Mouse (Mus musculus) right cerebral cortex, postnatal 36 days (tissue): ENCODE measurements around the gene Rcbtb2.

ENCODE experiments used
- DNase-seq, 2 experiments: peaks; one replicate each; pipeline ENCODE4 v3.0.0; 2022; ENCODE audit warnings: low spot score in 2 of 2, mixed read lengths in 1 of 2

Rcbtb2 gene

GRCm38 (mm10) chr14:73146721-73147120 lies 23.9 kb downstream of the Rcbtb2 start:
- DNase-seq, result no peak

- DNase-seq, result no peak
Measured at GRCm38 (mm10) chr14:73148125-73148524, 25.3 kb downstream of the Rcbtb2 start.

- no peak for DNase-seq
Measured at GRCm38 (mm10) chr14:73161303-73161702, 38.5 kb downstream of the Rcbtb2 start.

- DNase-seq, result no peak
Measured at GRCm38 (mm10) chr14:73162192-73162800, 39.5 kb downstream of the Rcbtb2 start.

- DNase-seq, result no peak
Measured at GRCm38 (mm10) chr14:73163363-73163998, 40.6 kb downstream of the Rcbtb2 start.

- DNase-seq, result no peak
Measured at GRCm38 (mm10) chr14:73165136-73165535, 42.3 kb downstream of the Rcbtb2 start.

DNA sequence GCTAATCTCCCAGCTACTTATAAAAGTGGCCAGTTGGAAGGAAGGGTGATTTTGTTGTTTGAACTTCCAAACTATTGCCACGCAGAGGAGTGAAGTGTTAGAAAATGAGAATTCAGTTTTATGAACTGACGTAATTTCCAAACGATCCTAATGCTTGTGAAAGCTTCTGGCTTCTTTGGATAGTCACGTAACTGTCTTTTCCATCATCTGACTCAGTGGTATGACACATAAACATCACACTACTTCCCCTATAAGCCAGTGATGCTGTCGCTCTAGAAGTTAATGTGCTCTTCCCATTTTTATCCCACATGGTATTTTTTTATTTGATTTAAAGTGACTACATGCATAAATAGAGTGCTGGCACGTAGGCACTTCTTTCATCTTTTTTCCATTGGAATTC lies 45.8 kb downstream of the Rcbtb2 start:
- no peak for DNase-seq

DNA sequence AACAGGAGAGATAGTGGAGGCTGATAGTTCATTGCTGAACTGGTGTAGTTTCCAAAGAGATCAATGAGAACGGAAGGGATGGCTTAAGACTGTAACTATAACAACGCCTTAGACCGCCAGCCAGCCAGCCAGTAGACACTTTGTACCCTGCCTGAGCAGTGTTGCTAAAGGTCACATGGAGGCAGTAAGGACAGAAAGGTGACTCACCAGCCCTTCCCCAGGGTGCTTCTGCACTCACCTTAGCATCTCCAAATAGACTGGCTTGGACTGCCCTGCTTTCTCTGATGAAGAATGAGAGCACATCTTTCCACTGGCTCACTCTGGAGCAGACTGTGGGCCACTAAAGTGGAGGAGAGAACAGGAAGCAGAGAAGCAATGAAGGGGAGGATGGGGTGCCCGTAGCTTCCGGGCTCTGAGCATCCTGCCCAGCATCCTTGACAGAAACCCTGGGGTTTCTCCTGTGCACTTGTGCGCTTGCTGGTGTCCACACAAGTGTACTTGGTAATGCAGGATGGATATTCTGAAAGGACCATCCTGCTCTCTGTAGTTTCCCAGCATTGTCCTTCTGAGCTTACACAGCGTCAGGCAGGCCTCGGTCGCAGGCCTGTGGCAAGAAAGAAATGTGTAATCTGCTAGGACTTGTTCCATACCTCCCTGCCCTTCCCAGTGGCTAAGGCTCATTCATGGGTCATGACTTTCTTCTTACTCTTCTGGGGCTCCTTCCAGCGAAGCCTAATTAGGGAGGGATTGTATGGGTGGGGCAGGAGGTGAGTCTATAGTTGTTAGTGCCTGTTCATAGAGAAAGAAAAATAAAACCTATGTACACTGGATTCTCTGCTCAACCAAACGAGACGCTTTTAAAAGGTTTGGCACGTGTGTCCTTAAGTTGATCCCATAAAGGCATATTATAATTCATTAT lies 47.3 kb downstream of the Rcbtb2 start:
- no peak for DNase-seq

DNA sequence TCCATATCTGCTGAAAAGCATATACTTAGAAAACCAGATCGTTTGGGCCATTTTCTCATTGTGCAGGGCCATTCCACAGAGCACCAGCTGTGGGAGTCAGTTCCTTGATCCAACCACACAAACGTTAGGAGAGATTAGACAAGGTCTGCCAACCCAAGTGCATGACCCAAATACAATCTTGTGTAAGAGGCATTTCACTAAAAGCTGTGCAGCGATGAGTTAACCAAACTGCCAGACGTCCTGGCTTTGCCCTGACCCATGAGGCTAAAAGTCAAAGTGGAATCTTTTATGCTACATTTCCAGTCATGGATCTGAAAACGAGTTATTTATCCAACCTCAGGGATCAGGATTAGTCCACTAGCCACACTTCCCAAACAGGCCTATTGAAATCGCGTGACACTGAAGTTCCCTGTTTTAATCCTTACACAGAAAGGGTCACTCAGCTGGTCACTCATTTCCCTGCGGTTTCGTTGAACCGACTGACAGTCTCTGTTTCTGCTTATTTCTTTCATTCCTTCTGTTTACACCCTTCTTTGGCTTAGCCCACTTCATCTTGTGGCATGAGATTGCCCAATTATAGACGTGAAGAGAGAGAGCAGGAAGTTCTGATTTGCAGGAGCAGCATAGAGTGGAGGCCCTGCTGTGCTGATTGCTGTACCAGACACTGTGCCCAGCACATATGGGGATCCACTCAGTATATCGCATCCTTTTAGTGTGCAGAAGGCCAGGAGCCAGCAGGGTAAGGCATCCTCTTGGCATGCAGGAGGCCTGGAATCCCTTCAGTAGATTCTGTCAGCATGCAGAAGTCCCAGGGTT lies 49.6 kb downstream of the Rcbtb2 start:
- no peak for DNase-seq

- DNase-seq, result no peak
Measured at GRCm38 (mm10) chr14:73173662-73174061, 50.8 kb downstream of the Rcbtb2 start.

DNA sequence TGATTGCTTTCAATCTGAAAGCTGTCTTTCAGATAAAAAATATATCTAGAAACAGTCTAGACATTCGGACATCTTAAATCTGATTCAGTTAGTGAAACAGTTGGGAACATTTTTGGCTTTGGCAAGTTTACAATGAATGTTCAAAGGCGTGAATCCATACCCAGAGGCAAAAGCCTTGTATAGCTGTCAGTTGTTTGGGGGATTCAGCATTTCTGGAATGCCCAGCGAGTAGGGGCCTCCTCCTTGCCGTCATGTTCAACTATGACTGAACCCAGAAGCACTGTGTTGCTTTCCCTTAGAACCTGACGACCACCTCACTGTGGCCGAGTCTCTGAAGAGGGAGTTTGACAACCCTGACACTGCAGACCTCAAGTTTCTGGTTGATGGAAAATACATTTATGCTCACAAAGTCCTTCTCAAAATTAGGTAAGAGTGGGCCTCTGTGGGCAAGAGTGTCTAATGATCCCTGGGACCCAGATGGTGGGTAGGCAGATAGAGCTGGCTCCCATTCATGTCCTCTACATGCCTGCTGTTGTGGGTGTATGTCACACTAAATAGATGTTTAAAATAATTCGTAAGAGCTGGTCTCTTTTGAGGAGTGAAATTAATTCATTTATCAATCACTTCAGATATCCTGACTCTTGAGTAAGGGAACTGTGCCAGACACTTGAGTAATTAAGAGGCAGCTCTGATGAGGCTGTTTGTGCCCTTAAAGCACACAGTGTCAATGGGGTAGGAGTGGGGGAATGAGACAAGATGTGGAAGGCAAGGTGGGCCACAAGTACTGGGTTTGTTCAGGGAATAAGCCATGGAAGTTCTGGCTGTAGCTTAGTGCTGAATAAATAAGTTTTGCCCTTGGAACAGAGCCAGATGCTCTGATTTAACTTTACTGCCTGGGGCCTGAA lies 51.5 kb downstream of the Rcbtb2 start:
- no peak for DNase-seq

- DNase-seq, result no peak
Measured at GRCm38 (mm10) chr14:73175031-73175430, 52.2 kb downstream of the Rcbtb2 start.

DNA sequence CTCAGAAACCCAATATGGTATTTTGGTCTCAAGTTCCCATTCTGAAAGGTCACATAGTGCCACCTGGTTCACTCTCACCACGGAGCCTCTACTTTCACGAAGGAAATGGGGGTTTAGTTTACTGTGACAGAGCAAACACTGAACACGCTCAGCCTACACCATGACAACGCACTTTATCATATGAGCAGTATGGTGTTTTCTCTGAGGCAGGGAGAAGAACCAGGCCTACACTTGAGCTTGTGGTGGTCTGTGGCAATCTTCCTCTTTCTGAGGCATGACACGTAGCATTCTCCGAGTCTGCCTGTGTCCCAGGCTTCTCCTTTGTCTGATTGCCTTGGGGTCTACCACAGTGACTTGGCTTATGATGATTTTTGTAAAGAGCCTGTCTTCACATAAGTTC lies 53.0 kb downstream of the Rcbtb2 start:
- no peak for DNase-seq

DNA sequence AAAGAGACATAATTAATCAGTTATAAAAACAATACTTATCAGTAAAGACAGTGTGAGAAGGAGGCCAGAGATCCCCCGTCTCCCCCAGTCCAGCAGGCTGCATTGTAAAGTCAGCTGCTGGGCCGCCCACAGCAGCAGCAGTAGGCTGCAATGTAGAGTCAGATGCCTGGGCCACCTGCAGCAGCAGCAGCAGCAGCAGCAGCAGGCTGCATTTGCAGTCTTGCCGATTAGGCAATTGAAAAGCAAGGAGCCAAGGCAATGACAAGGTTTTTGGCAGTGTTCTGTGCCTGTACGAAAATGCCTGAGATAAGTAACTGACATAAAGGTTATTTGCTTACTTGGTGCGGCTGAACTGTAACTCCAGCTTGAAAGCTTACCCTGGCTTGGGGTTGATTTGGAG lies 53.4 kb downstream of the Rcbtb2 start:
- DNase-seq, result no peak

DNA sequence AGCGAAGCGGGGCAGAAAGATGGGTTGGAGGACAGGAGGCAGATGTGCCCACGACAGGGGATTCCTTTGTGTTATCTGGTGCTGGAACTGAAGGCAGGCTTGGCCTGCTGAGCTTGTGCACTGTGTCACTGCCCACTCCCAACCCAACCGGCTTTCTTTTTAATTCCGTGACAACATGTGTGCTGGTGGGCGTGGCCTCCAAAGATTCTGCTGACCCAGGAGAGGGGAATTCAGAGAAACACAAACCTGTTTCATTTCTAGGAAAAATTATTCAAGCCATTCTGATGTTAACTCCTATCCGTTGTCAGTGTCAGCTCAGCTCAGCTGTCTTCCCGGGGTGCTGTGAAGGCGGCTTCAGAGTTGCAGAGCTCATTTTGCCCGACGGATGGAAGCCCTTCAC lies 55.1 kb downstream of the Rcbtb2 start:
- DNase-seq, result no peak

GRCm38 (mm10) chr14:73179221-73179681 lies 56.4 kb downstream of the Rcbtb2 start:
- no peak for DNase-seq

GRCm38 (mm10) chr14:73180671-73181070 lies 57.8 kb downstream of the Rcbtb2 start:
- DNase-seq, result no peak

- DNase-seq, result no peak
Measured at GRCm38 (mm10) chr14:73181144-73181543, 58.3 kb downstream of the Rcbtb2 start.

- no peak for DNase-seq
Measured at GRCm38 (mm10) chr14:73186875-73187274, 64.0 kb downstream of the Rcbtb2 start.

- DNase-seq, result no peak
Measured at GRCm38 (mm10) chr14:73199058-73199457, 76.2 kb downstream of the Rcbtb2 start.

GRCm38 (mm10) chr14:73201447-73201846 lies 78.6 kb downstream of the Rcbtb2 start:
- no peak for DNase-seq
